Mouse (Mus musculus): ENCODE results near the gene Secisbp2l.

GRCm38 (mm10) chr2:125692010-125692409, 90.7 kb downstream of the Secisbp2l start:
- TF ChIP-seq CTCF (IDR thresholded peaks at IDR 0.05; ENCODE audit: extremely low read depth, insufficient read depth, low read length) (no peak), POLR2A (IDR thresholded peaks at IDR 0.05; ENCODE audit: extremely low read depth, insufficient read depth, low read length) (no peak)
